Mouse (Mus musculus) heart, embryonic 14.5 days (tissue): ENCODE results near the gene Cnot3. TPM values are rescaled to one million over a fixed set of nuclear protein-coding genes. Genes with fewer than 3 reads are reported as not detected.
"Not testable (repeated sequence)": the region's sequence is repeated elsewhere in the genome, so short reads cannot be mapped to it uniquely, and the experiment has no call there.

ENCODE experiments used
- ATAC-seq: fragments of 200-750 bp; cut with Nextera tagmentation; 2 replicates; pipeline ENCODE4 v1.8.0; 2017; ENCODE audit warnings: low read depth, moderate TSS enrichment; ENCODE audit not compliant: insufficient number of reproducible peaks, insufficient read depth, low FRiP score
- H3K27ac ChIP-seq, 2 experiments: fragments of 200-500 bp in 1 of 2; fragments of 300-500 bp in 1 of 2; sonication (generic) in 1 of 2; replicated peaks in 1 of 2; 2 replicates each; pipeline ENCODE4 v1.5.1; 2012 to 2014; ENCODE audit warnings: low read depth in 2 of 2, low read length in 2 of 2, control low read depth in 1 of 2, mild to moderate bottlenecking in 1 of 2, mixed read lengths in 1 of 2; ENCODE audit not compliant: control insufficient read depth in 1 of 2, insufficient read depth in 1 of 2
- H3K27me3 ChIP-seq: fragments of 300-500 bp; sonication (generic); 2 replicates; pipeline ENCODE4 v1.6.1; 2014; ENCODE audit warnings: mild to moderate bottlenecking, low read length, control low read depth; ENCODE audit not compliant: control insufficient read depth, insufficient read depth
- H3K36me3 ChIP-seq: fragments of 300-500 bp; sonication (generic); 2 replicates; pipeline ENCODE4 v1.6.1; 2014; ENCODE audit warnings: mild to moderate bottlenecking, control low read depth, low read length, mixed read lengths; ENCODE audit not compliant: control insufficient read depth, insufficient read depth
- H3K4me1 ChIP-seq, 2 experiments: fragments of 200-500 bp in 1 of 2; fragments of 300-500 bp in 1 of 2; sonication (generic) in 1 of 2; 2 replicates each; pipeline ENCODE4 v1.6.1; 2012 to 2014; ENCODE audit warnings: low read length in 2 of 2, control low read depth in 1 of 2, mixed read lengths in 1 of 2; ENCODE audit not compliant: control insufficient read depth in 2 of 2, insufficient read depth in 2 of 2
- H3K4me2 ChIP-seq: fragments of 300-500 bp; sonication (generic); 2 replicates; pipeline ENCODE4 v1.6.1; 2014; ENCODE audit warnings: mild to moderate bottlenecking, low read length
- H3K4me3 ChIP-seq, 2 experiments: fragments of 200-500 bp in 1 of 2; fragments of 300-500 bp in 1 of 2; sonication (generic) in 1 of 2; 2 replicates each; pipeline ENCODE4 v1.5.1; 2012 to 2014; ENCODE audit warnings: low read length in 2 of 2, mild to moderate bottlenecking in 2 of 2, control low read depth in 1 of 2, low read depth in 1 of 2, moderate library complexity in 1 of 2; ENCODE audit not compliant: control insufficient read depth in 1 of 2, insufficient read depth in 1 of 2
- H3K9ac ChIP-seq: fragments of 300-500 bp; sonication (generic); 2 replicates; pipeline ENCODE4 v1.6.1; 2014; ENCODE audit warnings: mild to moderate bottlenecking, low read length
- H3K9me3 ChIP-seq: fragments of 300-500 bp; sonication (generic); 2 replicates; pipeline ENCODE4 v1.6.1; 2016; ENCODE audit warnings: low read length, control low read depth; ENCODE audit not compliant: control insufficient read depth
- WGBS: fragments of 180-500 bp; shearing (Covaris S2); extraction: QIAGEN DNeasy Blood & Tissue Kit; methylation state at CpG from one replicate; pipeline ENCODE4 v1.1.7; 2014; 5-methylcytosine and 5-hydroxymethylcytosine counted together
- polyA plus RNA-seq: library from polyadenylated mRNA; unstranded; fragments of >200 nt; fragmentation: Nextera tagmentation; extraction: Ambion mirVana; gene quantifications from 2 replicates; pipeline ENCODE4 v1.2.1, GENCODE M21; 2014

The Cnot3 gene
- polyA plus RNA-seq, 1 experiment from 2014 or later, result 30.4 TPM

DNA sequence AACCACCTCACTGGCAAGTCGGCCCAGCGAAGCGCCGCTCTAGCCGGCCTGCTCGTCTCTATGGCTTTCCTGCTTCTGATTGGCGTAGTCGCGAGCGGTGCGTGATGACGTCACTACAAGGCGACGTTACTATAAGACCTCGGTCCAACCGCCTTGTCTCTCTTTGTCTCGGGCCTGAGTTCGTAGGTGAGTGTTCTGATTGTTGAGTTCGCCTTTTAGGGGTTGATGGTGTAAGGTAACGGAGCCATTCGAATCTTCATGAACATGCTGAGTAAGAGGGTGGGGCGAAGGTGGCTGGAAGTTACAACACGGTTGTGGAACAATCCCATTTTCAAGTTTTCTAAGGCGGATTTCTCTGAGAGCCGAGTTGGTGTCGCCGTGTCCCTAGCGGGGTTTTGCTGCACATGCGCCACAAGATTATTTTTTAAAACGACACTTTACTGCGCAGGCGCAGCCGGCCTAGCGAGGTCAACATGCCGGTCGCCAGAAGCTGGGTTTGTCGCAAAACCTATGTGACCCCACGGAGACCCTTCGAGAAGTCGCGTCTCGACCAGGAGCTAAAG lies 58.9 kb downstream of the Cnot3 start, which contains the start of gene Rps9:
Gene Rps9 (plus strand): TSS at position 115 of the 563 bp plus-strand sequence.
- Histone ChIP-seq H3K4me3 (peak within 1 kb of the TSS; percentile 84 to 94), H3K36me3 (peaks cover 66% of the 10 kb centered on the region), H3K4me1 (peaks cover 5 to 20% of the 10 kb centered on the region in 2 experiments), H3K9ac (peak within 1 kb of the TSS; percentile 91), H3K27ac (peak within 1 kb of the TSS; percentile 93 to 99), H3K4me2 (peak within 1 kb of the TSS; percentile 96), H3K27me3 (no peaks in the 10 kb centered on the region), H3K9me3 (no peaks in the 10 kb centered on the region)
- WGBS, result 2% methylated on average over 42 of the region's 42 CpGs
- ATAC-seq, result peak; percentile 92

DNA sequence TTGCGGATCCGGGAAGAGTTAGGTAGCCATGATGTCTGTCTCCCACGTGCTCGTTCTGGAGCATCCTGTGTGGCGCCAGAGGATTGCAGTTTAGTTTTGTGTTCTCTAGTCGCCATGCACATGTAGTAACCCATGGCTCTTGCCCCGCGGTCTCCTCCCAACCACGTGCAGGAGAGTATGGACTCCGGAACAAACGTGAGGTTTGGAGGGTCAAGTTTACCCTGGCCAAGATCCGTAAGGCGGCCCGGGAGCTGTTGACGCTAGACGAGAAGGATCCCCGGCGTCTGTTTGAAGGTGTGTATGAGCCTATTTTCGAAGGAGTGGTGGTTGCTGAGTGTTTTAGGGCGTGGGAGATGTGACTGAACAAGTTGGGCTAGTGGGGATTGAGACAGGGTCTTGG lies 59.4 kb downstream of the Cnot3 start:
- H3K27me3 ChIP-seq, result no peaks in the 10 kb centered on the region
- H3K4me1 ChIP-seq, result peaks cover 5 to 20% of the 10 kb centered on the region in 2 experiments
- peak overlapping the region; percentile 84 to 94 for H3K4me3 ChIP-seq
- peak overlapping the region; percentile 91 for H3K9ac ChIP-seq
- WGBS, result 2% methylated on average over 20 of the region's 20 CpGs
- peaks cover 61% of the 10 kb centered on the region for H3K36me3 ChIP-seq
- H3K4me2 ChIP-seq, result peak overlapping the region; percentile 96
- 0 out of 2 replicates have a peak, but pooled peaks have one; percentile 47 for ATAC-seq
- peak overlapping the region; percentile 93 to 99 for H3K27ac ChIP-seq
- no peaks in the 10 kb centered on the region for H3K9me3 ChIP-seq

DNA sequence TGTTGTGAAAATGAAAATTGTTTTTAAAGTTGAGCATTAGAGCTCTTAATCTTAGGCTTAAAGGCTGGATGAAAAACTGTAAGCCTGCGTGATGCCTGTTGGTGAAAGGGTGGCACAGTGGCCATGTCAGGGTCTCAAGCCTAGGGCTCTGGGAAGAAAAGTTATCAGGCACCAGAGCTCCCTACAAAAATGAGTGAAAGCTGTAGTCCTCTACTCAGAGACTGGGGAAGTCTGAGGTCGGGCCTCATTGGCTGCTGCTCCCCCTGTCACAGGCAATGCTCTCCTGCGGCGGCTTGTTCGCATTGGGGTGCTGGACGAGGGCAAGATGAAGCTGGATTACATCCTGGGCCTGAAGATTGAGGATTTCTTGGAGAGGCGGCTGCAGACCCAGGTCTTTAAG lies 60.4 kb downstream of the Cnot3 start:
- WGBS, result 5% methylated on average over 6 of the region's 7 CpGs
- H3K4me2 ChIP-seq, result peak overlapping the region; percentile 96
- H3K9ac ChIP-seq, result peak overlapping the region; percentile 91
- H3K4me1 ChIP-seq, result peaks cover 5 to 20% of the 10 kb centered on the region in 2 experiments
- H3K27me3 ChIP-seq, H3K9me3 ChIP-seq, ATAC-seq: not testable (repeated sequence)
- peaks cover 51% of the 10 kb centered on the region for H3K36me3 ChIP-seq
- H3K4me3 ChIP-seq, result peak overlapping the region; percentile 47 to 84
- 0 out of 4 replicates have a peak overlapping the region, but pooled peaks of 1 of the 2 experiments have one; percentile 24 for H3K27ac ChIP-seq

DNA sequence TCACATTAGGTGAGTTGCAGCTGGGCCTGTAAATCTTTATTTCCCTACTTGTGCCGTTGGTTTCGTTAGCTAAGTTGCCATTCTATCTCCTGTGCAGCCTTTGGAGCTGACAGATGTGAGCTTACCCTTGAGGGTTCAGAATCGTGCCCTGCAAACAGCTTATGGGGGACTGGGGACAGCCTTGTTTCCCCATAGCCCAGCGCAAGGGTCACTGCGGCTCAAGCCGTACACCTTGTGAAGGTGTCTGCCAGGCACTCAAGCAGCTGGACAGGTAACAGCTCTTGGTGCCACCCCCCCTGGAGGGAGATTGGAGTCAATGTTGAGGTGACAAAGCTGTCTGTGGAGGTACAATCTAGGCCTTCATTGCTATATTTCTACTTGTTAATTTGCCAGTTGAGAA lies 60.8 kb downstream of the Cnot3 start:
- H3K27ac ChIP-seq, result 0 out of 4 replicates have a peak overlapping the region, but pooled peaks have one; percentile 10 to 11

DNA sequence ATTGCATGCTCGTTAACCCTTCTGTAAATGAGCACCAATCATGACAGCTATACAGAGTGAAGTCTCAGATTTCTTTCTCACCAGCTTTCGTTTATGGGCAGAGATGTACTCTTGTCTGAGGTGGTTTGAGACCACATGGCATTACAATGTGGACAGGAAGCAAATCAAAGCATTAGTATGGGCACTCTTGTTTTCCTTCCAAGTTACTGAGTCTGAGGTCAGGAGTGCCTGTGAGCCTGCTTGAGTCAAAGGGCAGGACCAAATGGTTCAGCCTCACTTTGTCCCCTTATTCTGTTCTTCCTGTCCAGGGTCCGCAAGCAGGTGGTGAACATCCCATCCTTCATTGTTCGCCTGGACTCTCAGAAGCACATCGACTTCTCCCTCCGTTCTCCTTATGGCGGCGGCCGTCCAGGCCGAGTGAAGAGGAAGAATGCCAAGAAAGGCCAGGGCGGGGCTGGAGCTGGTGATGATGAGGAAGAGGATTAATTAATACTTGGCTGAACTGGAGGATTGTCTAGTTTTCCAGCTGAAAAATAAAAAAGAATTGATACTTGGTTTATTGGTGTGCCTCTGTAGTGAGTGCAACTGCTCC lies 61.4 kb downstream of the Cnot3 start:
- Histone ChIP-seq H3K27ac (no peak overlapping the region), H3K4me2 (peak overlapping the region; percentile 96), H3K27me3 (no peaks in the 10 kb centered on the region), H3K4me1 (peaks cover 5 to 20% of the 10 kb centered on the region in 2 experiments), H3K9me3 (no peaks in the 10 kb centered on the region), H3K36me3 (peaks cover 44% of the 10 kb centered on the region), H3K9ac (peak overlapping the region; percentile 91), H3K4me3 (peak overlapping the region in 1 of 2 experiments; percentile 84; a peak in 3 of 4 replicates)
- no peak for ATAC-seq
- WGBS, result 56% methylated on average over 11 of the region's 11 CpGs

More for the DNA sequence above, 60.8 kb downstream of the Cnot3 start:
- H3K36me3 ChIP-seq, result peaks cover 48% of the 10 kb centered on the region
- peak overlapping the region; percentile 91 for H3K9ac ChIP-seq
- peak overlapping the region; percentile 47 to 84 for H3K4me3 ChIP-seq
- WGBS, result 33% methylated on average over 6 of the region's 6 CpGs
- peaks cover 5 to 20% of the 10 kb centered on the region in 2 experiments for H3K4me1 ChIP-seq
- no peak for ATAC-seq
- no peaks in the 10 kb centered on the region for H3K9me3 ChIP-seq
- H3K4me2 ChIP-seq, result peak overlapping the region; percentile 96
- no peaks in the 10 kb centered on the region for H3K27me3 ChIP-seq

DNA sequence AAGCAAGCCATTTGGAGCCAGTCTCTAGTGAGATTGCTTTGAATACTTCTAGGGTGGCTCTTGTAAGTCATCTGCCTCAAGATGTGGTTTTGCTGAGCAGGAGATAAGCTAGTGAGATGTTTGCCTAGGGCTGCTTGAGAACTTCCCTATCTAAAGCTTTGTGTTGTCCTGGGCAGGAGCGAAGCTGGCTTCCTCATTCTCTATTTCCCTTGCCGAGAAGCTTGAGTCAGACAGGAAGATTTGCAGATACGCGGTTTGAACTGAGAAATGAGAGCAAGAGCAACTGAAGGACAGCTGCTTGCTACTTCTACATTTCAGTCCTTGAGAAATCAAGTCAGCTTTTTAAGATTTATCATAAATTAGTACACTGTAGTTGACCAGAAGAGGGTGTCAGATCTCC lies 62.0 kb downstream of the Cnot3 start:
- no peak for ATAC-seq
- Histone ChIP-seq H3K9ac (peak overlapping the region; percentile 2; the same call in 1 of the 2 replicates), H3K36me3 (peaks cover 41% of the 10 kb centered on the region), H3K27ac (no peak overlapping the region), H3K4me1 (peaks cover 5 to 20% of the 10 kb centered on the region in 2 experiments), H3K27me3 (no peaks in the 10 kb centered on the region), H3K4me2 (peak overlapping the region; percentile 96; the same call in 1 of the 2 replicates), H3K9me3 (no peaks in the 10 kb centered on the region), H3K4me3 (no peak overlapping the region)
- WGBS, result 53% methylated on average over 4 of the region's 4 CpGs

DNA sequence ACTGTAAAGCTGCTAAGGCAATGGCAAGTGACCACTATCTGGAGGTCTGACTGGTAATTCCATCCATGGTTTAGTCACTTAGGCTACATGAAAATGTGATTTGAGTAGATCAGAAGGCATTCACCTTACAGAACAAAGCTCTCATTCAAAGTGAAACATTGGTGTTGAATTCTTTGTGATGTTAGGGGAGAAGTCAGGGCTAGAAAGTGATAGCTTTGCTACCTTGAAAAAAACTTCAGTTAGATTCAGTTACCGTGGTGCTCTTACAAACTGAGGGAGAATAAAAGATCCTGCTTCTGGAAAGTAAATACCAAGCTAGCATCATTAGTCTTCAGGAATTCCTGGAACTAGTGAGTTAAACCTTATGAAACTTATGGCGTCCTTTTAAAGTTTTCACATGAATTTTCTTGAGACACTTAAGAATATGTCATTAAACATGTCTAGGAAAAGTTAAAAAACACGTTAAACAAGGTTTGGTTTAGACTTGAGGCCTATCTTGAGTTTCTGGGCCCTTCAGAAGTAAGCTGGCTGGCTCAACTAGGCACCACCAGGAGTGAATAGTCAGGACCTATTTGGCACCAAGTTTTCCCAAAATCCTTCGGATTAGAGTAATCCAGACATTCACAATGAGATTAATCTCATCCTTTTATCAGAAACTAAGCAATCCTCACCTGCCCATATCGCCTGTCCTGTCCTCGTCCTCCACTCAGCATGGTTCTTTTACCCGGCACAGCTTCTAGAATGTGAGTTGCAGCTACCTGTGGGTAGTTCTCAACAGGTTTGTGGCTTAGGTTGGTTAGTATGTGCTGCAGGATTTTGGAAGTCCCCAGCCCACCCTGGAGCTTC lies 62.7 kb downstream of the Cnot3 start:
- H3K36me3 ChIP-seq, result peaks cover 41% of the 10 kb centered on the region
- no peaks in the 10 kb centered on the region for H3K27me3 ChIP-seq
- H3K9ac ChIP-seq, result no peak overlapping the region
- ATAC-seq, result no peak
- no peak overlapping the region for H3K27ac ChIP-seq
- H3K4me1 ChIP-seq, result peaks cover 5 to 20% of the 10 kb centered on the region in 2 experiments
- WGBS, result 38% methylated on average over 7 of the region's 7 CpGs
- H3K9me3 ChIP-seq, result no peaks in the 10 kb centered on the region
- H3K4me2 ChIP-seq, result no peak overlapping the region
- H3K4me3 ChIP-seq, result no peak overlapping the region
